Mouse (Mus musculus) neural tube, embryonic 14.5 days (tissue): Measurements from ENCODE around the gene Ascl2. TPM values are rescaled to one million over a fixed set of nuclear protein-coding genes. Genes with fewer than 3 reads are reported as not detected.

Source experiments
- ATAC-seq: fragments of 200-750 bp; cut with Nextera tagmentation; 2 replicates; pipeline ENCODE4 v1.8.0; 2017; ENCODE audit warnings: low read depth, mild to moderate bottlenecking, moderate TSS enrichment, moderate library complexity
- H3K27ac ChIP-seq: fragments of 300-500 bp; sonication (generic); 2 replicates; pipeline ENCODE4 v1.5.1; 2014; ENCODE audit warnings: low read depth, mild to moderate bottlenecking, control low read depth, low read length, moderate library complexity, mixed read lengths
- H3K27me3 ChIP-seq: fragments of 300-500 bp; sonication (generic); 2 replicates; pipeline ENCODE4 v1.6.1; 2014; ENCODE audit warnings: low read length; ENCODE audit not compliant: control insufficient read depth, insufficient read depth
- H3K36me3 ChIP-seq: fragments of 300-500 bp; sonication (generic); 2 replicates; pipeline ENCODE4 v1.6.1; 2014; ENCODE audit warnings: low read length, mixed read lengths; ENCODE audit not compliant: control insufficient read depth, insufficient read depth
- H3K4me1 ChIP-seq: fragments of 300-500 bp; sonication (generic); 2 replicates; pipeline ENCODE4 v1.6.1; 2014; ENCODE audit warnings: low read length; ENCODE audit not compliant: control insufficient read depth, insufficient read depth
- H3K4me2 ChIP-seq: fragments of 300-500 bp; sonication (generic); 2 replicates; pipeline ENCODE4 v1.6.1; 2014; ENCODE audit warnings: mild to moderate bottlenecking, low read depth, low read length, control low read depth
- H3K4me3 ChIP-seq: fragments of 300-500 bp; sonication (generic); 2 replicates; pipeline ENCODE4 v1.5.1; 2014; ENCODE audit warnings: low read depth, low read length, control low read depth, mixed read lengths
- H3K9ac ChIP-seq: fragments of 300-500 bp; sonication (generic); replicated peaks from 2 replicates; pipeline ENCODE4 v1.6.1; 2014; ENCODE audit warnings: low read depth, mild to moderate bottlenecking, control low read depth, low read length, mixed read lengths
- H3K9me3 ChIP-seq: fragments of 300-500 bp; sonication (generic); 2 replicates; pipeline ENCODE4 v1.6.1; 2016; ENCODE audit warnings: low read length; ENCODE audit not compliant: control insufficient read depth
- WGBS: fragments of 180-500 bp; shearing (Covaris S2); extraction: QIAGEN DNeasy Blood & Tissue Kit; methylation state at CpG from one replicate; pipeline ENCODE4 v1.1.7; 2014; 5-methylcytosine and 5-hydroxymethylcytosine counted together
- polyA plus RNA-seq: library from polyadenylated mRNA; unstranded; fragments of >200 nt; fragmentation: Nextera tagmentation; extraction: Ambion mirVana; gene quantifications from 2 replicates; pipeline ENCODE4 v1.2.1, GENCODE M21; 2014

The Ascl2 gene
- 0.46 and 0.71 TPM in 2 replicates for polyA plus RNA-seq

DNA sequence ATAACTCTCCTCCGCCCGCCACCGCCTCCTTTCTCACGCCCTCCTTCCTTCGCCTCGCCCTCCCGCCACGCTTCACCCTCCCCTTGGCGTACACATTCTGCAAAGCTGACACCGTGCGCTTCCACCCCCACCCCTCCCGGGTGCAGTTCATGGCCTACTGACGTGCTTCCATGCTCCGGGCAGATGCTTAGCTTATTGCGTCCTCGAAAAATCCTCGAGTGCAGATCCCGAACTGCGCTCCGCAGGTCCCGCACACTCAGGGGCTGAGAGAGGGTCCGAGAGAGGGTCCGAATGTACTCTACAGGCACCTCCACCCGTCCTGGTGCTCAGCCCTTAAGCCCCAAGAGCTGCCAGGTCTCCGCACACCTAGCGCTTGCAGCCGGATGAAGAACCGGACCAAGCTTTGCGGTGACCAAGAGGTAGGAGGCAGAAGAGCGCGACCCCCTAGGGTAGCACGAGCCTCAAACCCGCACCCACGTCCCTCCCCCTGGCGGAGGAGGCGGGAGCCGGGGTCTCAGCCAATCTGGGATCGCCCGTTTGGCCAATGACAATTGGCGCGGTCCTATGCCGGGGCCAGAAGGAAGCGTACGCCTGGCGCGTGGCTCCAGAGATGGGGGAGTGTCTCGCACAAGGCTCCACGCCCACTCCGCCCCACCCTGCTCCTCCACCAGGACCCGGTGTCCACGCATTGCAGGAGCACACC lies at the start of gene Ascl2:
Gene Ascl2 (minus strand): TSS at position 456 of the 703 bp plus-strand sequence.
- no peak within 1 kb of the TSS for H3K27ac ChIP-seq
- peak within 1 kb of the TSS; percentile 33 for H3K4me3 ChIP-seq
- H3K9ac ChIP-seq, result 0 out of 2 replicates have a peak within 1 kb of the TSS, but pooled peaks have one; percentile 4
- H3K4me2 ChIP-seq, result peak within 1 kb of the TSS; percentile 73
- no peaks in the 10 kb centered on the region for H3K36me3 ChIP-seq
- WGBS, result 1% methylated on average over 44 of the region's 51 CpGs
- H3K4me1 ChIP-seq, result peaks cover 11% of the 10 kb centered on the region
- H3K9me3 ChIP-seq, result no peaks in the 10 kb centered on the region
- peak; percentile 70 for ATAC-seq
- peaks cover 52% of the 10 kb centered on the region for H3K27me3 ChIP-seq

DNA sequence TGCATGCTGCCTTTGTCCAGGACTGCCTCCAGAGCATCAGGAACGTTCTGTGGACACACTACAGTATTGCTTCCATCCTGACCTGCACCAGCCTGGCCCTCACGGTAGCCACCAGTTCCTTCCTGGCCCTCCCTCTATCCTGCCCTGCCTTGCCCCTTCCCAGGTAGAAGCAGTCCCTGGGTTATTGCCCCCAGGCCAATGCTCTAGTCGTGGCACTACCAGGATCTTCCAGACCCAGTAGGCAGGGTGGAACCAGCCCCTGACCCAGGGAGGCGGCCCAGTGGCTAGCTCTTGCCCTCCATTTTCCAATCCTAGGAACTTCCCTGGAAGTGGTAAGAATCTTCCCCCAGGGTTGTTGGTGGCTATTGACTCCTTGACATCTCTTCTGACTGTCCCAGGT lies 48.1 kb upstream of the Ascl2 start:
- Histone ChIP-seq H3K4me1 (peaks cover 11% of the 10 kb centered on the region; the same call in 1 of the 2 replicates), H3K36me3 (no peaks in the 10 kb centered on the region), H3K27ac (no peak overlapping the region), H3K27me3 (no peaks in the 10 kb centered on the region), H3K4me3 (no peak overlapping the region), H3K9ac (no peak overlapping the region), H3K9me3 (no peaks in the 10 kb centered on the region), H3K4me2 (no peak overlapping the region)
- no peak for ATAC-seq
- WGBS, result 75% methylated on average over 4 of the region's 4 CpGs

DNA sequence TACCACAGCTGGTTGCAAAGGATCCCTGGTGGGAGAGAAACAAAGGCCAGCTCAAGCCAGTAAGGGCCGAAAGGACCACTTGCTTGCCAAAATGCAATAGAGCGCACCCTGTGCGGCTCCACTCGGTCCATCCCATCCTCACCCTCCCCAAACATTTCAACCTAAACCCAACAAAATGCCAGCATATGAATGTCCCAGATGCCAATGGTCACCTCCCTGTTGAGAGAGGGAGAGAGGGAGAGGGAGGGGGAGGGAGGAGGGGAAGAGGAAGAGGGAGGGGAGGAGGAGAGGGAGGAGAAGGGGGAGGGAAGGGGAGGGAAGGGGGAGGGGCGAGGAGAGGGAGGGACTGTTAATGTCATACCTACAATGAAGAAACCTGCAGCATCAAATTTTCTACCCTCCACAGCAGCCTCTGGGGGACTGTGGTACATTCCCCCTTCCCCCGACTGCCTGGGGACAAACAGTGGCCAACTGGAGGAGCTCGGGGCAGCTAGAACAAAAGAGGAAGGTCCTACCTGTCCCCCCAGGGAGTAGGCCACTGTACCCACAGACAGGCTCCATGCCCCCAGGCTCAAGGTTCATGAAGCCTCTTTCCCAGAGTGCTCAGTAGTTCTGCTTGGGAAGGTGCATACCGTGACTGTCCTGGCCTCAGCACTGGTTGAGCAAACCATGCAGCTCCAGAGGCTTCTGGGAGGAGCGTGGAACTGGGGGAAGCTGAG lies 47.5 kb upstream of the Ascl2 start:
- H3K27ac ChIP-seq, result peak overlapping the region; percentile 34; the same call in 1 of the 2 replicates
- no peak overlapping the region for H3K4me2 ChIP-seq
- H3K36me3 ChIP-seq, result no peaks in the 10 kb centered on the region
- 43% methylated on average over 9 of the region's 9 CpGs for WGBS
- 0 out of 2 replicates have a peak, but pooled peaks have one; percentile 40 for ATAC-seq
- no peaks in the 10 kb centered on the region for H3K27me3 ChIP-seq
- no peak overlapping the region for H3K4me3 ChIP-seq
- no peaks in the 10 kb centered on the region for H3K9me3 ChIP-seq
- peaks cover 13% of the 10 kb centered on the region; the same call in 1 of the 2 replicates for H3K4me1 ChIP-seq
- no peak overlapping the region for H3K9ac ChIP-seq

DNA sequence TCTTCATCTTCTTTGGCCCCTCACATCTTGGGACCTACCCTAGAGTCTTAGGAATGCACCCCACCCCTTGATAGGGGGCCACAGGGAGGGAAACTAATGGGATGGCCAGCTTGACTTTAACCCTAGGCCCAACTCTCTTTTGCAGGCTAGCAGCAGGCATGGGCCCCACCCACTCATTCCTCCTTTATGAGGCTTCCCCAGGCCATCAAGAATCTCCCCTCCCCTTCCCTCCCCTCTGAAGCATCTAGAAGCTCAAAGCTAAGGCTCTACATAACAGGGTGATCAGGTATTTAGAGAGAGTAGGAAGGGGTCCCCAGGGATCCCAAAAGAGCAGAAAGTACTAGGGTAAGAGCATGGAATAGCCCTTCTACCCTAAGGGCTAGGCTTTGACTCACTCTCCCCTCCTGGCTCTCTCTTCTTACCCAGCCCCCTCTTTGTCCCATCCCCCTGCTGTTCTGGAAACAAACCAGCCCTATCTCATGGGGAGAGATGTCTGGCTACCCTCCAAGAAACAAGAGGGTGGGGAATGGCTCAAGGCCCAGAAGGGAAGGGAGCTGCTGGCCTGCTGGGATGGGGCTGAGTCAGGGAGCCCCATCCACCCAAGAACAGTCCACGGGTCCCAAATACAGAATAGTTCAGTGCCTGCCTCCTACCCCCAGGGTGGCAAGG lies 46.8 kb upstream of the Ascl2 start:
- no peaks in the 10 kb centered on the region for H3K27me3 ChIP-seq
- H3K9ac ChIP-seq, result no peak overlapping the region
- ATAC-seq, result peak; percentile 73; the same call in 1 of the 2 replicates
- H3K9me3 ChIP-seq, result no peaks in the 10 kb centered on the region
- no peak overlapping the region for H3K4me3 ChIP-seq
- 0% methylated on average over 1 of the region's 1 CpGs for WGBS
- H3K4me1 ChIP-seq, result peaks cover 13% of the 10 kb centered on the region; the same call in 1 of the 2 replicates
- no peaks in the 10 kb centered on the region for H3K36me3 ChIP-seq
- peak overlapping the region; percentile 34; the same call in 1 of the 2 replicates for H3K27ac ChIP-seq
- H3K4me2 ChIP-seq, result no peak overlapping the region

DNA sequence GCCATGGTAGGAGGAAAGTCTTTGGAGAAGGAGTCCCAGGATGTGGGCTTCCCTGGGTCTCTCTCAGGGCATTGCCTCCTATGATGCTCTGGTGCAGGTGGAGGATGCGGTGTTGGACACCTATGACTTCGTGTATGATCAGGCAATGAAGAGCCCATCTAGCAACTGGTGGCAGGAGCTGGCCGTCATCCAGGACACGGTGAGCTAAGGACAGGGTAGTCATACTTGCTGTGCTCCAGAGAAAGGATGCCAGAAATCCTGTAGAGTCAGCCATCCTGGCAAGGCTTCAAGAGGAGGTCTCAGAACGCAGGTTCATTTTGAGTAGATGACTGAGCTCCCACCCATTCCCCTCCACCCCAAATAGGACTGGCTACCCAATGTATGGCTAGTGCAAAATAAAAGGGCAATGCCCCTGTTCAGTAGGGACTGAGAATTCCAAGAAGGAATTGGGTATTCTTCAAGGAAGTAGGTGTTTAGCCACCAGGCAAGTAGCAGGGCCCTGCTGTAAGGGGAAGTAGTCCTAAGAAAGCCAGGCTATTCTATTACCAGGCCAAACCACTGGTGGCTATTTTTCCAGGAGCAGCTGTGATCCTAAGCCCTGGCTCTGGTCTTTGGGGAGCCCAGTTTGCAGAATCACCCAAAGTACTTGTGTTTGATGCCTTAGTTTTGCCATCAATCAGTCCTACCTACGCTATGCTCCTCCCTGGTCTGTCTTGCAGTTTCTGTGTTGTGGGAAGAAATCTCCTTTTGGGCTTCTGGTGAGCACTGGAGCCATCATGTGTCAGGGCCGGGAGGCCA lies 46.0 kb upstream of the Ascl2 start:
- Histone ChIP-seq H3K36me3 (no peaks in the 10 kb centered on the region), H3K9me3 (no peaks in the 10 kb centered on the region), H3K4me2 (no peak overlapping the region), H3K4me3 (no peak overlapping the region), H3K4me1 (peaks cover 13% of the 10 kb centered on the region; the same call in 1 of the 2 replicates), H3K9ac (no peak overlapping the region), H3K27ac (no peak overlapping the region), H3K27me3 (no peaks in the 10 kb centered on the region)
- no peak for ATAC-seq
- WGBS, result 86% methylated on average over 7 of the region's 7 CpGs

DNA sequence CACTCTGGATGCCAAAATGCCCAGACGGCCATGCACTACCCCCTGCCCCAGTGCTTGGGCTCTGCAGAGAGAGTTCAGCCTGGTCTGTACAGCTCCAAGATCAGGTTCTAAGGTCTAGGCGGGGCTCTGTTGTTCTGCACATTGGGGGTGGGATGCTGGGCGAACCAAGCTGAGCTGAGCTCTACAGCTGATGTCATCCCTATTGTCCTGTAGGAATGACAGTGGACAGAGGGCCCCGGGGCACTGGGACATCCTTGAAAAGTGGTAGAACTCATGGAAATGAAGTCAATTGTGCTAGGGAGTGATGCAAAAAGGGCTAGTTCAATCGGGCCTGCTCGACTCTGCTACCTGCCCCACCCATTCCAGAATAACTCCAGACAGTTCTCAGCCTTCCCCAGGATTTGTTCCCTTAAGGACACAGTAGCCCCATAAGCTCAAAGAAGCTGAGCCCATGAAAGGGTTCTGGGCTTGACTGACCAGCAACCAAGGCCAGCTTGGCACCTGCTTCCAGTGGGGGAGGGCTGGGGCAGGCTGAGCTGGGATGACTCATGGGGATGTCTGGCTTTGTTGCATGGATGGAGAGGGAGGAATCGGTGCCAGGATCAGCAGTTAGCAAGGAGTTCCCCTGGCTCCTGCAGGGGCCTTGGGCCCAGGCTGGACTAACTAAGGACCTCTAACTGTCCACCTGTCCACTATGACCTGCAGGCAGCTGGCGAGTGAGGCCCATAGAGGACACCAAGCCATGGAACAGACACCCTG lies 44.5 kb upstream of the Ascl2 start:
- Histone ChIP-seq H3K4me1 (peaks cover 19% of the 10 kb centered on the region; the same call in 1 of the 2 replicates), H3K4me2 (no peak overlapping the region), H3K9ac (no peak overlapping the region), H3K36me3 (no peaks in the 10 kb centered on the region), H3K9me3 (no peaks in the 10 kb centered on the region), H3K4me3 (no peak overlapping the region), H3K27me3 (no peaks in the 10 kb centered on the region), H3K27ac (no peak overlapping the region; the same call in 1 of the 2 replicates)
- WGBS, result 72% methylated on average over 8 of the region's 8 CpGs
- ATAC-seq, result no peak

DNA sequence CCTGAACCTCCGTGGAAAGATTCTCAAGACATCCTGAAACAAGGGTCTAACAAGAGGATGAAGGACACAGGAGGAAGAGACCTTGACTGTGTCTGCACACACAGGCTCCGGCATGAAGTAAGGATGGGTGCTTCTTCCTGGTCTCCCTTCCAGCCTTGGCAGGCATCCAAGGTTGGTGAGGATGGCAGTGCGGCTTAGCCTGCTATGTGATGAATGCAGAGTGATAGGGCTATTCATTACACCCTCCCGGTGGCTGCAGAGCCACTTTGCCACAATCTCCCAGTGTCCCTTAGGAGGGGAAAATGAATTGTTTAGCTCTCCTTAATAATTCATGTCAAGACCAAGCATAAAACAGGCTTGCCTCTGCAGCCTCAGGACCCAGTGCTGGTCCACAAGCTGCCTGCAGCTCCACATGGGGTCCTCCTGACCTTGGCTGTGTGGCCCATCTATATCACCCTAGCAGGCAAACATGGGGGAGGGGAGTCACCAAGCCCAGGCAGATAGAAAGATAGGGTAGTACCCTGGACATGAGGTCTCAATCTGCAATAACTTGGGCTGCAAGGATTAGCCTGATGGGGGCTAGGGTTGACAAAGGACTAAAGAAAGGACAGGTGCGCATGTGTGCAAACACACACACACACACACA lies 43.3 kb upstream of the Ascl2 start:
- no peaks in the 10 kb centered on the region for H3K36me3 ChIP-seq
- no peak overlapping the region for H3K4me2 ChIP-seq
- no peak overlapping the region for H3K27ac ChIP-seq
- 43% methylated on average over 5 of the region's 5 CpGs for WGBS
- H3K9me3 ChIP-seq, result no peaks in the 10 kb centered on the region
- ATAC-seq, result no peak; the same call in 1 of the 2 replicates
- no peak overlapping the region for H3K4me3 ChIP-seq
- no peaks in the 10 kb centered on the region for H3K27me3 ChIP-seq
- peaks cover 22% of the 10 kb centered on the region; the same call in 1 of the 2 replicates for H3K4me1 ChIP-seq
- no peak overlapping the region for H3K9ac ChIP-seq
